Mouse (Mus musculus) splenic B cell, adult 2 months (primary cell): ENCODE data around the gene Syt16.

Experiments
- DNase-seq: peaks from one replicate; pipeline ENCODE4 v3.0.0-alpha.2; 2011; ENCODE audit warnings: low read depth, low spot score
- H3K27me3 ChIP-seq: 2 replicates; pipeline ENCODE4 v1.6.1; 2012; ENCODE audit warnings: mild to moderate bottlenecking, low read length, moderate library complexity, mixed read lengths; ENCODE audit not compliant: control insufficient read depth, poor library complexity, insufficient read depth, severe bottlenecking
- H3K36me3 ChIP-seq: 2 replicates; pipeline ENCODE4 v1.6.1; 2012; ENCODE audit warnings: mild to moderate bottlenecking, low read length, moderate library complexity, mixed read lengths; ENCODE audit not compliant: control insufficient read depth, poor library complexity, insufficient read depth, severe bottlenecking

The Syt16 gene

DNA sequence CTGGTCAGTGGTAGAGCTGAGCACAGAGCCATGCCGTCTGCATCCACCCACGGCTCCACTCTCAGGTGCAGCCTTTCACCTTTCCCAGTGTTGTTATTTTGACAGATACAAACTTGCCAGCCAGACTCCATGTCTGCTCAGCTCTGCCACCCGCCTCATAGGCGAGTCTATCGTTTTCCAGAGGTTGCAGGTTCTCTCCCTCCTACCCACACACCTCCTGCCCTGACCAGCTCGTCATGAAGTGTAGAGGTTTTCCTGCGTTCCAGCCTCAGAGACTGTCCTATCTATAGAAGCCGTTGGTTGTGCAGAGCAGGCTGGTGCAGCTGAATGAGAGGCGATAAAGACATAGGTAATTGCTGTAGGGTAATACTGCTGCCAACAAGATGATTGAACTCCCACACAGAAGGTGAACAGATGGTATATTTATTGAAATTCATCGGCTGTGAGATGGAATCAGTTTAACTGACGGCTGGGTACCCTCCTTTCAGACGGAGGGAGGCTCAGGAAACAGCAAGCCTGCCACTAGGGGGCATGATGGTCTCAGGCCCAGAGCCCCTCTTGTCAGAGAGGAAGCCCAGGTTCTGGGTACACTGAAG, 58.0 kb downstream of the Syt16 start:
- no peak for DNase-seq
- Histone ChIP-seq H3K36me3 (no peaks in the 10 kb centered on the region), H3K27me3 (no peaks in the 10 kb centered on the region)

GRCm38 (mm10) chr12:74056162-74056561, 58.7 kb downstream of the Syt16 start:
- H3K36me3 ChIP-seq = no peaks in the 10 kb centered on the region
- no peak for DNase-seq
- no peaks in the 10 kb centered on the region for H3K27me3 ChIP-seq

DNA sequence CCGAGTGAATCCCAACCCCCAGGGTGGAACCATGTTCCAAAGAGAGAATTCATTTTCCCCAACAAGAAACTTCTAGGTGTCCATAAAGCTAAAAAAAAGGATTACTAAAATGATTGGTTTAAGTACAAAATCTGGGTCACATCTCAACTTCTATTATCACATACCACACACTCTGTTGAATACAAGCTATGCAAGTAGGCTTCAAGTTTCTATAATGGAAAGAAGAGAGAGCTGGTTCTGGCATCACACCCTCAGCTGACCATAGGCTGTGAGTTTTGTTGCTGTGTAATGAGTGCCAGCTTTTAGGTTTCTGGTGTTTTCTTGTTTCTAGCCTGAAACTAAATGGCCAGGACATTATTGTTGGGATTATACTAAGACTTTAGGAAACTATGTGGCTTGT, 65.1 kb downstream of the Syt16 start:
- DNase-seq = no peak
- no peaks in the 10 kb centered on the region for H3K27me3 ChIP-seq
- no peaks in the 10 kb centered on the region for H3K36me3 ChIP-seq

DNA sequence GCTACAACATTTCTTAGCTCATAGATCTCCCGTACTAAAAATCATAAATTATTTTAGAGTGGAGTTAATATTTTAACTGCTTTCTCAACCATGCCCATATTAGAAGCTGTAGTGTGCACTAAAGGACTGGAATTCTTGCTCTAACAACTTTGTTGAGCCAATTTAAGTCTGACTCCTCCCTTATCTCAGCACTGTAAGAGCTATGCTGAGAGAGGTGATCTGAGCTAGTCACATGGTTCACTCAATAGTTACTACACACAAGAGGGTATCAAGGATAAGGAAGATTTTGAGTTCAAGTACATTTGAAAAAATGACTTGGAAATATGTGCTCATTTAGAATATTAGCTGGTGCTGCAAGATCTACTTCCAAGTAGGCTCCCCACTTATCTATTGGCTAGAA, 71.5 kb downstream of the Syt16 start:
- DNase-seq = no peak
- Histone ChIP-seq H3K36me3 (no peaks in the 10 kb centered on the region), H3K27me3 (no peaks in the 10 kb centered on the region)

- Histone ChIP-seq H3K36me3 (no peaks in the 10 kb centered on the region), H3K27me3 (no peaks in the 10 kb centered on the region)
- DNase-seq = no peak
These were observed 78.1 kb downstream of the Syt16 start for GRCm38 (mm10) chr12:74075590-74075989.

DNA sequence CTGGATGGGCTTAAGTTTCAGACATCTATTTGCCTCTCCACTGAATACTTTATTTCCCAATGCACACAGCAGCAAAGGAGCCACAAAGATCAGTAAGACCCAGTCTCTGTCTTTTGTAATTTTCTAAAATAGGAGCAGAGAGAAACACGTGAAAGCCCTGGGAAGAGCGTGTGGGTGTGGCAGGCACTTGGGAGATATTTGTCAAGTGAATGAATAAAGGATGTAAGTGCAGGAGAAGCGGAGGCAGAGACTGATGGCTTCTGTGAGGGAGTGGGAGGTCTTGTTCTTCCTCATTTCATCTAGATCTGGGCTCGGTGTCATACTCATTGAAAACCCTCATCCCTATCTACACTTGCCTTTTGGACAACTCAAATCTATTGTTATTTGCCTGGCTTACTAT, 78.6 kb downstream of the Syt16 start:
- Histone ChIP-seq H3K27me3 (no peaks in the 10 kb centered on the region), H3K36me3 (no peaks in the 10 kb centered on the region)

GRCm38 (mm10) chr12:74081122-74081521, 83.7 kb downstream of the Syt16 start:
- Histone ChIP-seq H3K27me3 (no peaks in the 10 kb centered on the region), H3K36me3 (no peaks in the 10 kb centered on the region)
- no peak for DNase-seq

More for the DNA sequence above, 78.6 kb downstream of the Syt16 start:
- no peak for DNase-seq

DNA sequence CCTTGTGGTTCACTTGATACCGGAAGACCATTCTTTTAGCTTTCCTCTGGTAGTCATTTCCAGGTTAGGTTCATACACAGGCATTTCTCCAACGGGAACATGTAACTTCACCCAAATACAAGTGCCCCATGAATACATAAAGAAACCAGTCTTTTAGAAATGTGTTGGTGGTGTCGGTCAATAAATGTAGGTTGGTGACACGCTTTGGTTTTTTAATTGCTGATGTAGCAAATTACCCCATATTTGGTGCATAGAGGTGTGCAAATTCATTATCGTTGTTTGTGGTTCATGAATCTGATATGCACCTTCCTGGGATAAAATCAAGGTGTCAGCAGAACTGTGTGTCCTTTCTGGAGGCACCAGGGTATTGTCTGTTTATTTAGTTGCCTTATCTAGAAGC, 86.9 kb downstream of the Syt16 start:
- no peaks in the 10 kb centered on the region for H3K36me3 ChIP-seq
- no peak for DNase-seq
- H3K27me3 ChIP-seq = no peaks in the 10 kb centered on the region

- Histone ChIP-seq H3K36me3 (no peaks in the 10 kb centered on the region), H3K27me3 (no peaks in the 10 kb centered on the region)
- no peak for DNase-seq
These were observed 89.6 kb downstream of the Syt16 start for GRCm38 (mm10) chr12:74087086-74087485.

GRCm38 (mm10) chr12:74089342-74090131, 92.1 kb downstream of the Syt16 start:
- no peak for DNase-seq
- H3K27me3 ChIP-seq = no peaks in the 10 kb centered on the region
- no peaks in the 10 kb centered on the region for H3K36me3 ChIP-seq

GRCm38 (mm10) chr12:74092546-74092945, 95.1 kb downstream of the Syt16 start:
- Histone ChIP-seq H3K27me3 (no peaks in the 10 kb centered on the region), H3K36me3 (no peaks in the 10 kb centered on the region)
- no peak for DNase-seq

DNA sequence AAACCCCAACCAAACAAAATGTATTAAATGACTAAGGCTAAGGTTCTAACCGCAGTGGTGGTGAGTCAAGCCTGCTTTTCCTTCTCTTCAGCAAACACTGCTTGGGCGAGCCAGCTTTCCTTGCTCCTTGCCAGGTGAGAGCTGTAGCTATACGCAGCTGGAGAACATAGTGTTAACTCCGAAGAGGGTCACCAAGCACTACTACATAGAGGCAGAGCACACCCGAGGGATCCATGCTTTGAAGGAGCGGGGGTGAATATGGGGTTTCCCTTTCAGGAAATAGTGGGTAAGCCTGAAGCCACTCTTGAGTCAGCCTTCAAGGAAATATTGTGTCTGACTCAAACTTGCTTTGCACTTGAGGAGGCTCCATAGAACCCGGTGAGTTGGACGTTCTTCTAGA, 95.6 kb downstream of the Syt16 start:
- H3K27me3 ChIP-seq = no peaks in the 10 kb centered on the region
- no peaks in the 10 kb centered on the region for H3K36me3 ChIP-seq
- DNase-seq = no peak

- no peak for DNase-seq
- no peaks in the 10 kb centered on the region for H3K36me3 ChIP-seq
- H3K27me3 ChIP-seq = no peaks in the 10 kb centered on the region
These were observed 97.2 kb downstream of the Syt16 start for GRCm38 (mm10) chr12:74094701-74095100.

DNA sequence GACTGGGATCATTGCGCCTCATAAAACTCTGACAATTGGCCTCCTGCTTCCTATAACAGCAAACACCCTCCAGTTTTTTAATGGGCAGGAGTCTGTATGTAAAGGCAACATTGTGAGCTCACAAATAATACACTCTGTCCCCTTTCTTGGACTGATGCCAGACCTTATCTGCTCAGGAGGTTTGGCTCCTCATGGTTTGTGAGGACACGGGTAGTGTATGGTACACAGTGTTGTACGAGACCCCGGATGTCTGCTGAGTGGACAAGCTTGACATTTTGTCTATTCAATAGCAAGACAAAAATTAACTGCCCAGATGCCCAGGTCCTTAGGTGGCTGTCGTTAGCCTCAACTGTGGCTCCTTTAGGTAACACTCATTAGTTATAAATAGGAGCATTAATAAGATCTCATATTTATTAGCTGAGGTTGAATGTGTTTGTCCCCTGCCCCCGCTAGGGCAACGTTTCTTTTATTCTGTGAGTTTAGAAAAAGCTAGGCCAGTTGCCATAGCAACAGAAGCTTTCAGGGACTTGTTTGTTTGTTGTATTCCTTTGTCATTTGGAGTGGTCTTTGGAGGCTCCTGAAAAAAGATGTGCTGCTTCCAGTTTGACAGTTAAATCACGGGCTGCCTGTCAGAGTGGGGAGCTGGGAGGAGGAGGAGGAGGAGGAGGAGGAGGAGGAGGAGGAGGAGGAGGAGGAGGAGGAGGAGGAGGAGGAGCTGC, 101.3 kb downstream of the Syt16 start:
- no peaks in the 10 kb centered on the region for H3K36me3 ChIP-seq
- no peaks in the 10 kb centered on the region for H3K27me3 ChIP-seq
- no peak for DNase-seq

DNA sequence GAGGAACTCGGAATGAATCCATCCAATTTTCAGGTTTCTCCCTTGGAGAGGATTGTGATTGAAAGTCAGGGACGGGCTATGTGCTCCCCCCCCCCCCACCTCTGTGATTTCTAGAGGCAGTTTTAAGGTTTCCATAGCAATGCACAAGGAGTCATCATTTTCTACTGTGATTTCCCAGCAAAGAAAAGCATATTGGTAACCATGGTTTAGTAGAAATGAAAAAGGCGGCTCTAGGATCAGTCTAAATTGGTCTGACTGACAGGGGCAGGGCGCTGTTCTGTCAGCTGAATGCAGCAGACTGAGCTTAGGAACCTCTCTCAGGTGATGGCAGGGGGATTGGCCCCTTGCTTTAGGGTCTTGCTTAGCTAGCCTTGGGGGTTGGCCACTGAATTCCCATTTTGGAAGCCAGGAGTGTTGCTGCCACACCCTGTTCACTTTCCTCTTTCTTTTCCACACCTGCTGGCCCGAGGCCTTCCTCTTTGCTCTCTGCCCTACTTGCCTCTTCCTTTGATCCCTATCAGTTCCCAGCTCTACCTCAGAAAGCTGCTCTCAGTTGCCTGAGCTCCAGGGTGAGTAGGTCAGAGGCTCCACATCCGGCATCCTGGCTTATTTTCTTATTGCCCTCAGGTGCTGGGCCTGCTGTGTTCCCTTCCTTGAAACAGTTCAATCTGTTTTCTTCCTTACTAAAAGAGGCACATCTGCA, 108.5 kb downstream of the Syt16 start:
- DNase-seq = no peak
- no peaks in the 10 kb centered on the region for H3K27me3 ChIP-seq
- H3K36me3 ChIP-seq = no peaks in the 10 kb centered on the region
